In genomic region chr5:140732195-140732594, GRCm38 (mm10) we compare ENCODE assay signal across 12 mouse cellular contexts. TPM values are rescaled to one million over a fixed set of nuclear protein-coding genes. Genes with fewer than 3 reads are reported as not detected.
DNase-seq lines count a peak whose midpoint lies in the region; ATAC-seq and TF ChIP-seq lines count a peak whose summit lies in the region.
"Had no signal": no experiment of that assay in that cellular context is flagged by ENCODE, and none has a peak within 500 bp of the region (broad histone marks: within the 10 kb centered on the region; RNA-seq: fewer than 3 reads in every experiment).

No protein-coding gene starts in this region.

- H3K27me3 ChIP-seq in kidney, adult 2 months (replicated peaks; ENCODE audit: control insufficient read depth, insufficient read depth, low read length) = no peaks in the 10 kb centered on the region

- no peak overlapping the region for H3K27ac ChIP-seq in kidney, adult 2 months (ENCODE audit: insufficient read depth, low read depth, low read length)

- H3K4me1 ChIP-seq in kidney, adult 2 months (ENCODE audit: control insufficient read depth, insufficient read depth, low read length) = no peaks in the 10 kb centered on the region

- no peak for TF ChIP-seq POLR2A in kidney, adult 2 months (IDR thresholded peaks at IDR 0.05; ENCODE audit: low read depth, low read length)

- 74% methylated on average over 4 of the region's 4 CpGs for WGBS in kidney, adult 2 months

- H3K36me3 ChIP-seq in kidney, adult 2 months (ENCODE audit: control insufficient read depth, insufficient read depth, low read length) = no peaks in the 10 kb centered on the region
- H3K36me3 ChIP-seq: lung, embryonic 15.5 days had no signal

- peak; percentile 30 for TF ChIP-seq CTCF in kidney, adult 2 months (conservative IDR thresholded peaks at IDR 0.05; ENCODE audit: insufficient read depth, insufficient read length, low read depth, low read length)

- H3K4me3 ChIP-seq in kidney, adult 2 months (ENCODE audit: insufficient read depth, low read depth, low read length) = no peak overlapping the region
- H3K4me3 ChIP-seq: lung, embryonic 15.5 days had no signal

- no peak for ATAC-seq in monocyte, adult 5-6 weeks (replicated peaks; ENCODE audit: insufficient number of reproducible peaks, low FRiP score, low TSS enrichment, poor library complexity, severe bottlenecking)
- ATAC-seq: activated CD4-positive, CD25-positive, alpha-beta regulatory T cell, adult 4 months; forebrain, embryonic 14.5 days had no signal

- no peak for DNase-seq in kidney, adult 2 months
- no peak for DNase-seq in kidney, postnatal 25 days
- DNase-seq in B cell, adult 2 months = peak; percentile 79
- peak; percentile 44 for DNase-seq in T-cell, adult 2 months (ENCODE audit: low spot score)
- peak; percentile 71 for DNase-seq in naive thymus-derived CD4-positive, alpha-beta T cell, adult 2 months (ENCODE audit: low read depth)
- DNase-seq in gastrocnemius, postnatal 4 days (ENCODE audit: low spot score in 2 of 2) = no peak
- no peak for DNase-seq in layer of hippocampus, adult 11-12 months (ENCODE audit: low spot score)
- DNase-seq: cerebellum, postnatal 36 days had no signal

RNA-seq across cellular contexts. Expression of gene Amz1, which starts 8.3 kb away (rescaled TPM):
- polyA plus RNA-seq in kidney, adult 2 months (2012; rRNA removed) = 3.9 and 4.5 TPM in 2 replicates
- 7.8 to 13.5 TPM (median 10.2 TPM) in 3 replicates for total RNA-seq in monocyte, adult 5-6 weeks (2017)
- under 1 TPM; 0.39 to 0.62 TPM for total RNA-seq in gastrocnemius, postnatal 4 days (2021)

RNA-seq across cellular contexts. Expression of gene Brat1, which starts 27.4 kb away (rescaled TPM):
- polyA plus RNA-seq in kidney, adult 2 months (2012; rRNA removed) = 16.3 and 20.4 TPM in 2 replicates
- total RNA-seq in monocyte, adult 5-6 weeks (2017) = 3.9 to 13.9 TPM (median 6.1 TPM) in 3 replicates
- total RNA-seq in gastrocnemius, postnatal 4 days (2021) = 10 to 100 TPM; 13.9 to 14.2 TPM

RNA-seq across cellular contexts. Expression of gene Iqce, which starts 30.0 kb away (rescaled TPM):
- 23.1 and 27.2 TPM in 2 replicates for polyA plus RNA-seq in kidney, adult 2 months (2012; rRNA removed)
- 8.2 to 14.9 TPM (median 14.3 TPM) in 3 replicates for total RNA-seq in monocyte, adult 5-6 weeks (2017)
- total RNA-seq in gastrocnemius, postnatal 4 days (2021) = 10 to 100 TPM; 14.5 to 15.0 TPM

Comparison
In these comparisons a context has a peak if more than half of its experiments do, and no peak if none do; other contexts are left out.
1. DNase-seq: peak in B cell, adult 2 months (2 of 2), T-cell, adult 2 months (single experiment) and naive thymus-derived CD4-positive, alpha-beta T cell, adult 2 months (single experiment); none in kidney, adult 2 months (single experiment), kidney, postnatal 25 days (0 of 2), gastrocnemius, postnatal 4 days (0 of 2) and layer of hippocampus, adult 11-12 months (single experiment).